Mouse (Mus musculus) embryonic facial prominence, embryonic 14.5 days (tissue): Measurements from ENCODE around the gene Pgap3. TPM values are rescaled to one million over a fixed set of nuclear protein-coding genes. Genes with fewer than 3 reads are reported as not detected.

Experiments
- ATAC-seq: fragments of 200-750 bp; cut with Nextera tagmentation; 2 replicates; pipeline ENCODE4 v1.8.0; 2017; ENCODE audit warnings: low read depth, moderate number of reproducible peaks, moderate TSS enrichment
- DNase-seq: peaks from one replicate; pipeline ENCODE4 v3.0.0-alpha.2; 2015; ENCODE audit warnings: low spot score
- H3K27ac ChIP-seq: fragments of 300-500 bp; sonication (generic); replicated peaks from 2 replicates; pipeline ENCODE4 v1.5.1; 2014; ENCODE audit warnings: low read depth, mild to moderate bottlenecking, low read length, moderate library complexity
- H3K27me3 ChIP-seq: fragments of 300-500 bp; sonication (generic); replicated peaks from 2 replicates; pipeline ENCODE4 v1.6.1; 2014; ENCODE audit warnings: low read length; ENCODE audit not compliant: control insufficient read depth, insufficient read depth
- H3K36me3 ChIP-seq: fragments of 300-500 bp; sonication (generic); 2 replicates; pipeline ENCODE4 v1.6.1; 2014; ENCODE audit warnings: low read length, mixed read lengths; ENCODE audit not compliant: control insufficient read depth, insufficient read depth
- H3K4me1 ChIP-seq: fragments of 300-500 bp; sonication (generic); 2 replicates; pipeline ENCODE4 v1.6.1; 2014; ENCODE audit warnings: antibody characterized with exemption, low read length; ENCODE audit not compliant: control insufficient read depth, insufficient read depth
- H3K4me2 ChIP-seq: fragments of 300-500 bp; sonication (generic); 2 replicates; pipeline ENCODE4 v1.6.1; 2014; ENCODE audit warnings: low read depth, mild to moderate bottlenecking, low read length, moderate library complexity, mixed read lengths
- H3K4me3 ChIP-seq: fragments of 300-500 bp; sonication (generic); 2 replicates; pipeline ENCODE4 v1.5.1; 2014; ENCODE audit warnings: low read depth, mild to moderate bottlenecking, low read length
- H3K9ac ChIP-seq: fragments of 300-500 bp; sonication (generic); 2 replicates; pipeline ENCODE4 v1.6.1; 2014; ENCODE audit warnings: low read depth, mild to moderate bottlenecking, low read length, moderate library complexity, mixed read lengths
- H3K9me3 ChIP-seq: fragments of 300-500 bp; sonication (generic); 2 replicates; pipeline ENCODE4 v1.6.1; 2016; ENCODE audit warnings: low read length; ENCODE audit not compliant: control insufficient read depth
- WGBS: fragments of 180-500 bp; shearing (Covaris S2); extraction: QIAGEN DNeasy Blood & Tissue Kit; methylation state at CpG from one replicate; pipeline ENCODE4 v1.1.7; 2014; 5-methylcytosine and 5-hydroxymethylcytosine counted together
- polyA plus RNA-seq: library from polyadenylated mRNA; unstranded; fragments of >200 nt; fragmentation: Nextera tagmentation; extraction: Ambion mirVana; gene quantifications from 2 replicates; pipeline ENCODE4 v1.2.1, GENCODE M21; 2014

Gene Pgap3
- polyA plus RNA-seq: 9.3 and 10.5 TPM in 2 replicates

DNA sequence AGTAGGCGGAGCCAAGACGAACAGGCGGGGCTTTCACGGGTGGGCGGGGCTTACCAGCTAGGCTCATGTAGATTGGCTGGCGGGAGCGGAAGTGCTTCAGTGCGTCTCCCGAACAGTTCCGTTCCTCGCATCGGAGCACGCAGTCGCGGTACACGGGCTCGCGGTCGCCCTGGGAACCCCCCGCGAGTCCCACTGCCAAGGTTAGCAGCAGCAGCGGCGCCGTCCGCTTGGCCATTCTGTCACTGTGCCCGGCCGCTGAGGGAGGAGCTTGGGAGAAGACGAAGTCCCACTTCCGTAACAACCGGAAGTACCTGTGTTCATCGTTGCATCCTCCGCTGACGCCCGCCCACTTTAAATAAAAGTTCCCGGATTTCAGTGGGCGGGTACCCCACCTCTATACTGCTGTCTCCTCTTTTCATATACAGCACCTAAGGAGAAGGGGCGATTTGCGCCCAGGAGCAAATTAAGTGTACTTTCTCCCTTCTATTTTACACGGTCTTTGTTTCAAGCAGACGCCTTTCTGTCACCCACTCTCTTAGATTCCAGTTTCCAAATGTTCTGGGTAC, at the start of gene Pgap3:
TSS of gene Pgap3 (minus strand) at position 330 of the 566 bp plus-strand sequence.
- H3K4me1 ChIP-seq: peaks cover 5% of the 10 kb centered on the region; the same call in 1 of the 2 replicates
- under 1% methylated on average over 36 of the region's 40 CpGs for WGBS
- H3K27ac ChIP-seq: peak within 1 kb of the TSS; percentile 96
- peak within 1 kb of the TSS; percentile 73 for H3K4me3 ChIP-seq
- ATAC-seq (peak; percentile 94), DNase-seq (peak; percentile 97)
- no peaks in the 10 kb centered on the region for H3K36me3 ChIP-seq
- H3K9me3 ChIP-seq: no peaks in the 10 kb centered on the region
- H3K9ac ChIP-seq: peak within 1 kb of the TSS; percentile 73
- H3K27me3 ChIP-seq: peaks cover 3% of the 10 kb centered on the region; the same call in 1 of the 2 replicates
- peak within 1 kb of the TSS; percentile 80 for H3K4me2 ChIP-seq

DNA sequence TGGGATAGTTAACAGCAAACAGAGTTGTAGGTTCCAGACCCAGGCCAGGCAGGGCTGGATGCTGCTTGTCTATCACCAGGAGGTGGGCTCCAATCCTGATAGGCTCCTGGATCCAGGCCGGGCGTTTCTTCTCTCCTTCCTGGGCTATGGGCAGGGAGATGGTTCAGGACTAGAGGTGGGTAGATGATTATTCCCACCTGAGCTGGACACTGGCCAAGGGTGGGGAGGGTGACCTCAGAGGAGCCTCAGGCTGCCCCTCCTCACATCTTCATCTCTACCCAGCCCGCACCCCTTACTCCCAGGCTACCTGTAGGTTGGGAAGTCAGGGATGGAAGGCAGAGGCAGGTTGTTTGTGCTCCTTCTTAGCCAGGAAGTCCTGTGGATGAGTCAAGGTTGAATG, 49.1 kb upstream of the Pgap3 start:
- DNase-seq (no peak), ATAC-seq (no peak)
- Histone ChIP-seq H3K9me3 (no peaks in the 10 kb centered on the region), H3K27ac (no peak overlapping the region), H3K4me3 (no peak overlapping the region), H3K4me1 (no peaks in the 10 kb centered on the region), H3K27me3 (peaks cover 28% of the 10 kb centered on the region), H3K36me3 (no peaks in the 10 kb centered on the region), H3K4me2 (no peak overlapping the region), H3K9ac (no peak overlapping the region)
- WGBS: 67% methylated on average over 3 of the region's 3 CpGs

DNA sequence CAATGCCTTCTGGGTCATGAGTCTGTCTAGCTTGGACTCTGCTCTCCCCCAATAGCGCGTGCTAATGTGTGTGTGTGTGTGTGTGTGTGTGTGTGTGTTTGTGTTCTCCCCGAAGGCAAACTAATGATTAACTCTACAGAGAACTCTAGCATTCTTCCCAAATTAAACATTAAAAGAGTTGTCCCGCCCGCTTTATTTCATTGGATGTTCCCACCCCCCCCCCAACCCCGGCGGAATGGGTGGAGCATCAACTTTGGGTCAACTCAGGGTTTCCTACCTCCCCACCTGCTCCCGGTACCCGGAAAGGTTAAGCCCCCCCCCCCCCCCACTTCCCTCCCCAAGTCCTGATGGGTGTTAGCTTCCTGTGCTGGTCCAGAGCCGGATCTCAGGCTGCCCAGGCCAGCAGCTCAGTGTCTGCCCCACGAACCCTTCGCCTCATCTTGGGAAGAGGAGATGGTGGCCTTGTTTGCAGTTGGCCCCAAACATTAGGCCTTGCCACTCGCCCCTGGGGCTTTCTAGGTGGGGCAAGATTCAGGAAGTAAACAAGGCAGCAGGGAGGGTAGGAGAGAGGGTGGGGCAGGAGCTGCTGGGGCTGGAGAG, 48.0 kb upstream of the Pgap3 start:
- H3K9me3 ChIP-seq: no peaks in the 10 kb centered on the region
- DNase-seq (no peak), ATAC-seq (no peak)
- 32% methylated on average over 10 of the region's 13 CpGs for WGBS
- peak overlapping the region; percentile 42 for H3K4me2 ChIP-seq
- H3K36me3 ChIP-seq: no peaks in the 10 kb centered on the region
- peaks cover 28% of the 10 kb centered on the region for H3K27me3 ChIP-seq
- peak overlapping the region; percentile 27 for H3K4me3 ChIP-seq
- H3K9ac ChIP-seq: peak overlapping the region; percentile 40; the same call in 1 of the 2 replicates
- no peaks in the 10 kb centered on the region for H3K4me1 ChIP-seq
- no peak overlapping the region for H3K27ac ChIP-seq

DNA sequence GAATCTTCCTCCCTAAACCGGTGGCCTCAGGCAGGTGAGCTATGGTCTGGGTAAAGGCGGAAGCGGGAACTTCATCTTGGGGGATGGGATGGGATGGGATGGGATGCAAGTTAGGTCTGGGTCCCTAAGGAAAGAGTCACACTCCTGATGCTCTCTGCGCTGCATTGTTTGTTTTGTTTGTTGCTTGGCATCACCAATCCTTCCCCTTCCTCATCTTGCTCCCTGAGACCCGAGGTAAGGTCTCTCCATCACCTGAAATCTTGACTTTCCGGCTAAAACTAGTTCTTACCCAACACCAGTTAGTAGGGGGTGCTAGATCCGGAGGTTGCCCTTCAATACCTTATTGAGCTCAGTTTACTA, 47.2 kb upstream of the Pgap3 start:
- H3K4me2 ChIP-seq: peak overlapping the region; percentile 42
- ATAC-seq (0 out of 2 replicates have a peak, but pooled peaks have one; percentile 3), DNase-seq (no peak)
- peak overlapping the region; percentile 40 for H3K9ac ChIP-seq
- 0 out of 2 replicates have a peak overlapping the region, but pooled peaks have one; percentile 11 for H3K27ac ChIP-seq
- H3K4me3 ChIP-seq: peak overlapping the region; percentile 27
- no peaks in the 10 kb centered on the region for H3K36me3 ChIP-seq
- no peaks in the 10 kb centered on the region for H3K9me3 ChIP-seq
- 6% methylated on average over 7 of the region's 7 CpGs for WGBS
- peaks cover 28% of the 10 kb centered on the region for H3K27me3 ChIP-seq
- no peaks in the 10 kb centered on the region for H3K4me1 ChIP-seq

DNA sequence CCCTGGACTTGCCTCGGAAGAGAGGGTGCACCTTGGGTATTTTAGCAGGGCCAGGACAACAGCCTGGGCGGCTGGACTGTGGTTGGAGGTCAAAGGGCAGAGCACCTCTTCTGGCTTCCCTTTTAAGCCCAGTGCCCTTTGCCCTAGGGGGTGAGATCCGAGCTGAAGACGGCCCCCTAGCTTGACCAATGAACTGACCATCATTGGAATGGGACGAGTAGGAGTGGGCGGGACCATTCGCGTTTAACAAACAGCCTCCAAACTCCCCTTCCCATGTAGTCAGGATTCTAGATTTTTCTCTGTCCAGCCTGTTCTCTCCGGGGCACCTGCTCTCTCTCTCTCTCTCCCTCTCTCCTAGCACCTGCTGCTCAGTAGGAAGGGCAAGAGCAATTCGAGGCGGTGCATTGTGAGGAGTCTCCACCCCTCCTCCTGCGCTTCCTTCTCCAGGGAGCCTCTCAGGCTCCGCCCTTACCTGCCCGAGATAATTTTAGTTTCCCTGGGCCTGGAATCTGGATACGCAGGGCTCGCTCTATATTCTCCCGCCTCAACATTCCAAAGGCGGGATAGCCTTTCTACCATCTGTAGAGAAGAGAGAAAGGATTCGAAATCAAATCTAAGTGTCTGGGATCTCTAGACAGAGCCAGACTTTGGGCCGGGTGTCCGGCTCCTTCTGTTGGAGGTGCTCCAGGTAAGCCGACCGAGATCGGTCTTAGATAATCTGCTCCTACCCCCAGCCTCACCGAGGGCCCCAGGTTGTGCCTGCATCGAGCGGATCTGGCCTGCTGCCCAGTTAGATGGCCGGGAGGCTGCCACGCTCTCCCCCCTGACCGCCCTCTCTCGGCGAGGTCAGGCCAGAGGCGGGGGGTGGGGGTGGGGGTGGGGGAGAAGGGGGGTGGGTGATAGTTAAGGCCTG, 46.5 kb upstream of the Pgap3 start:
- Histone ChIP-seq H3K4me3 (peak overlapping the region; percentile 27), H3K4me2 (peak overlapping the region; percentile 42), H3K27me3 (peaks cover 28% of the 10 kb centered on the region), H3K9me3 (no peaks in the 10 kb centered on the region), H3K27ac (peak overlapping the region; percentile 11; the same call in 1 of the 2 replicates), H3K9ac (peak overlapping the region; percentile 15), H3K4me1 (no peaks in the 10 kb centered on the region), H3K36me3 (no peaks in the 10 kb centered on the region)
- DNase-seq (peak; percentile 86), ATAC-seq (peak; percentile 87)
- WGBS: 3% methylated on average over 25 of the region's 33 CpGs

DNA sequence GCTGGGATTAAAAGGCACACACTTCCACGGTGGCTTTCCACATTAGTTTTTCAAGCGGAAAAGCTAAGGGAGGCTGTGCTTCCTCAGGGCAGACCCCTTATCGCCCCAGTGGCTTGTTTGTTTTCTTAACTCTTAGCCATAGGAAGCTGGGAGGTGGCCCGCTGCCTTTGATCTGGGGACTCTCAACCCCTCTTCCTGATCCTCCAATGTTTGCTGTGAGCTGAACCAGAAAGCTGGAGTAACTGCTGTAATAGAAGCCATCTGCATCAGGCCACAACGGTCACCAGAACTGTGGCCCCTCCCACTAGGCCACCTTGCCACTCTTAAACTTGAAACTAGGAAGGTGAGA, 45.9 kb upstream of the Pgap3 start, which contains the start of gene Grb7:
TSS of gene Grb7 (plus strand) at position 182 of the 349 bp plus-strand sequence.
- DNase-seq: no peak
- H3K9ac ChIP-seq: peak within 1 kb of the TSS; percentile 15
- peak within 1 kb of the TSS; percentile 42 for H3K4me2 ChIP-seq
- H3K4me1 ChIP-seq: no peaks in the 10 kb centered on the region
- peak within 1 kb of the TSS; percentile 27 for H3K4me3 ChIP-seq
- ATAC-seq: no peak
- peaks cover 28% of the 10 kb centered on the region for H3K27me3 ChIP-seq
- no peaks in the 10 kb centered on the region for H3K9me3 ChIP-seq
- no peaks in the 10 kb centered on the region for H3K36me3 ChIP-seq
- 2% methylated on average over 5 of the region's 5 CpGs for WGBS
- peak within 1 kb of the TSS; percentile 11; the same call in 1 of the 2 replicates for H3K27ac ChIP-seq

DNA sequence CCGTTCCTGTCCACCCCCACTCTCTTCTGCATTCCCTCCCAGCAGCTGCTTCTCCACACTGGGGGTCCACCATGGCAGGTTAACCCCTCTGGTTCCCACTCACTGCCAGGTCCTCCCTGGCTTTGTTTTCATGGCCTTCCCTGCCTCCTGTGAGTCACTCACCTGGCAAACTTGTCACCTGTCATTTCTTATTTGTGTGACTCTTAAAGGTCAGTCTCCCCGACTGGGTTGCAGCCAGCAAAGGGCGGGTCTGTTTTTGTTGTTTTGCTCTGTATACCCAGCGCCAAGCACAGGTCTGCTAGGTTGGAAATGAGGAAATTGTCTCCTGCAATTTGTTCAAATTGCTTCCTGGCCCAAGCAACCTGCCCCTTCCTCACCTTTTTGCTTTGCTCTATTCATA, 45.4 kb upstream of the Pgap3 start:
- Histone ChIP-seq H3K27ac (no peak overlapping the region), H3K36me3 (no peaks in the 10 kb centered on the region), H3K4me1 (no peaks in the 10 kb centered on the region), H3K4me3 (no peak overlapping the region), H3K9me3 (no peaks in the 10 kb centered on the region), H3K27me3 (peaks cover 28% of the 10 kb centered on the region), H3K4me2 (no peak overlapping the region), H3K9ac (no peak overlapping the region)
- no peak for ATAC-seq
- WGBS: 37% methylated on average over 4 of the region's 4 CpGs
- no peak for DNase-seq

DNA sequence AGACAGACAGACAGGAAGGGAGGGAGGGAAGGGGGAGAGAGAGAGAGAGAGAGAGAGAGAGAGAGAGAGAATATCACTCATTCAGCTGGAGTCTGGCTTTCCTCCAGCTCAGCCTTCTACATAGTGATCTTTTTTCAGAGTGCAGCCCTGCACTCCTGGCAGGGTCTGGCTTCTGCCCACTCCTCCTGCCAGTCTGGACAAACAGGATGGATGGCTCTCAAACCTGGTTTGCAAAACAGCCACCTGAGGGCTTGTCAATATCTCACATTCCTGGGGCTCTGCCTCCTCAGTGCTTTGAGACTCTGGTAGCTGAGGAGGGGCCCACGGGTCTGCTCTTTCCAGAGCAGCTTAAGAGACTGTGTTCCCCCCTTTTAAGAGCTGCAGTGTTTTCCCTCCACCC, 44.9 kb upstream of the Pgap3 start:
- 14% methylated on average over 1 of the region's 1 CpGs for WGBS
- Histone ChIP-seq H3K4me1 (no peaks in the 10 kb centered on the region), H3K9me3 (no peaks in the 10 kb centered on the region), H3K27ac (no peak overlapping the region), H3K4me2 (no peak overlapping the region), H3K27me3 (peaks cover 28% of the 10 kb centered on the region), H3K36me3 (no peaks in the 10 kb centered on the region), H3K4me3 (no peak overlapping the region), H3K9ac (no peak overlapping the region)
- DNase-seq (peak; percentile 55), ATAC-seq (no peak)
